Mouse (Mus musculus) olfactory bulb, adult 2 months (tissue): ENCODE data around the gene Dnajc11. TPM values are rescaled to one million over a fixed set of nuclear protein-coding genes. Genes with fewer than 3 reads are reported as not detected.

Experiments used
- H3K27ac ChIP-seq: fragments of 200-500 bp; 2 replicates; pipeline ENCODE4 v1.5.1; 2012; ENCODE audit warnings: low read depth, low read length; ENCODE audit not compliant: insufficient read depth
- H3K4me1 ChIP-seq: fragments of 200-500 bp; 2 replicates; pipeline ENCODE4 v1.6.1; 2012; ENCODE audit warnings: low read length; ENCODE audit not compliant: control insufficient read depth, insufficient read depth
- H3K4me3 ChIP-seq: fragments of 200-500 bp; 2 replicates; pipeline ENCODE4 v1.5.1; 2012; ENCODE audit warnings: mild to moderate bottlenecking, low read depth, low read length, moderate library complexity; ENCODE audit not compliant: insufficient read depth
- CTCF ChIP-seq: fragments of 200-500 bp; IDR thresholded peaks from 2 replicates; pipeline ENCODE4 v1.5.1; 2012; ENCODE audit warnings: low read depth, mild to moderate bottlenecking, low read length, moderate library complexity; ENCODE audit not compliant: insufficient read depth
- POLR2A ChIP-seq: fragments of 200-500 bp; IDR thresholded peaks from 2 replicates; pipeline ENCODE4 v1.6.1; 2012; ENCODE audit warnings: mild to moderate bottlenecking, low read depth, low read length, moderate library complexity; ENCODE audit not compliant: insufficient read depth
- WGBS: fragments of 180-500 bp; shearing (Covaris S2); methylation state at CpG from one replicate; pipeline ENCODE4 v1.1.7; 2018; 5-methylcytosine and 5-hydroxymethylcytosine counted together
- polyA plus RNA-seq: library from polyadenylated mRNA; stranded (reverse); fragments of >200 nt; gene quantifications from 2 replicates; pipeline ENCODE4 v1.2.4, GENCODE M21; 2012; ENCODE audit warnings: low replicate concordance; ENCODE audit not compliant: missing spikeins, insufficient read depth, insufficient read length

Gene Dnajc11
- polyA plus RNA-seq, result not detected in 2 replicates

- H3K4me1 ChIP-seq, result peaks cover 17% of the 10 kb centered on the region
- WGBS, result under 1% methylated on average over 65 of the region's 83 CpGs
- H3K27ac ChIP-seq, result 0 out of 2 replicates have a peak within 1 kb of the TSS, but pooled peaks have one; percentile 14
- TF ChIP-seq POLR2A (no peak), CTCF (peak; percentile 100)
- peak within 1 kb of the TSS; percentile 87 for H3K4me3 ChIP-seq
These were observed at the start of gene Dnajc11 for GRCm38 (mm10) chr4:151933505-151934214. TSS of gene Dnajc11 (plus strand) at chr4:151933691.

GRCm38 (mm10) chr4:151893241-151893640, 40.2 kb upstream of the Dnajc11 start:
- Histone ChIP-seq H3K4me1 (no peaks in the 10 kb centered on the region), H3K4me3 (no peak overlapping the region), H3K27ac (no peak overlapping the region)
- WGBS, result 63% methylated on average over 6 of the region's 6 CpGs
- no peak for TF ChIP-seq CTCF
- TF ChIP-seq POLR2A, result no peak

GRCm38 (mm10) chr4:151894926-151895325, 38.6 kb upstream of the Dnajc11 start:
- 86% methylated on average over 12 of the region's 12 CpGs for WGBS
- H3K27ac ChIP-seq, result no peak overlapping the region
- peaks cover 8% of the 10 kb centered on the region for H3K4me1 ChIP-seq
- TF ChIP-seq CTCF (no peak), POLR2A (no peak)
- no peak overlapping the region for H3K4me3 ChIP-seq

GRCm38 (mm10) chr4:151895624-151896023, 37.9 kb upstream of the Dnajc11 start:
- TF ChIP-seq CTCF, result no peak
- H3K27ac ChIP-seq, result no peak overlapping the region
- WGBS, result 90% methylated on average over 7 of the region's 7 CpGs
- H3K4me3 ChIP-seq, result no peak overlapping the region
- H3K4me1 ChIP-seq, result peaks cover 8% of the 10 kb centered on the region

GRCm38 (mm10) chr4:151897069-151897617, 36.3 kb upstream of the Dnajc11 start:
- Histone ChIP-seq H3K4me3 (no peak overlapping the region), H3K4me1 (peaks cover 8% of the 10 kb centered on the region), H3K27ac (no peak overlapping the region)
- 78% methylated on average over 9 of the region's 9 CpGs for WGBS
- TF ChIP-seq POLR2A (no peak), CTCF (no peak)

GRCm38 (mm10) chr4:151898600-151899245, 34.8 kb upstream of the Dnajc11 start:
- no peak overlapping the region for H3K27ac ChIP-seq
- peaks cover 8% of the 10 kb centered on the region for H3K4me1 ChIP-seq
- no peak overlapping the region for H3K4me3 ChIP-seq
- TF ChIP-seq POLR2A (no peak), CTCF (no peak)
- WGBS, result 38% methylated on average over 13 of the region's 13 CpGs

- no peak for TF ChIP-seq CTCF
- TF ChIP-seq POLR2A, result no peak
- 67% methylated on average over 11 of the region's 11 CpGs for WGBS
- H3K27ac ChIP-seq, result no peak overlapping the region
These were observed 33.6 kb upstream of the Dnajc11 start for GRCm38 (mm10) chr4:151899707-151900384.

GRCm38 (mm10) chr4:151900735-151901134, 32.8 kb upstream of the Dnajc11 start:
- H3K27ac ChIP-seq, result no peak overlapping the region
- no peak for TF ChIP-seq POLR2A
- no peak for TF ChIP-seq CTCF
- H3K4me3 ChIP-seq, result no peak overlapping the region
- WGBS, result 73% methylated on average over 6 of the region's 6 CpGs
- peaks cover 14% of the 10 kb centered on the region for H3K4me1 ChIP-seq

More at GRCm38 (mm10) chr4:151899707-151900384, 33.6 kb upstream of the Dnajc11 start:
- H3K4me1 ChIP-seq, result peaks cover 12% of the 10 kb centered on the region
- no peak overlapping the region for H3K4me3 ChIP-seq
